ENCODE assay signal across 34 mouse cellular contexts in the genomic region with DNA sequence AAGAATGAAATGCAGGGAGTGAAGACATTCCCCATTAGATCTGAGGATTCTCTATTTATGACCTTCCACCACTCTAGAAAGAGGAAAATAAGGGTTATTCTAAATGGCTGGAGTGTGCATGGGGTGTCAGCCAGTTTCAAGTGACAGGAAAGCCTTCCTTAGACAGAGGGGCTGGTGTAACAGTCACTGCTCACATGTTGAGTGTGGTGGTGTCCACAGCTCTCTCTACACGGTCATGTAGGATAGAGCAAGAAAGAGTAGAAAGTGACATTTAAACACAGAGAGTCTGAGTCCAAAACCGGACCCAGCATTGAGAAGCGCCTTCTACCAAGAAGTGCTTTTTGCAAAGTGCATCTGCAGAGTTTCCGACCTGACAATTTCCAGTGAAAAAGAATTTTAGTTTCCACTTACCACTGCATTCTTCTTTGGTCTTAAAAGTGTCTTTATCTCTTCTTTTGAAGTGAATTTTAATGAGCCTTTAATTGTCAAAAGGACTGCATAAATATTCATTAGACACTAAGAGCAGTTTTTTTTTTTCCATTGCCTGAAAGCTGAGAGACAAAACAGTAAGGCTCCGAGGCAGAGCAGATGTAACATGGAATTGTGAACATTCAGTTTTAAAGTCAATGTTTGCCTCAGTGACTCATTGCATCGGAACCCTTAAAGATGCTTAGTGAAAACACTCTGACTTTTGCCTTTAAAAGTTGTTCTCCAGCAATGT.
DNase-seq lines count a peak whose midpoint lies in the region; ATAC-seq and TF ChIP-seq lines count a peak whose summit lies in the region.
"Had no signal": no experiment of that assay in that cellular context is flagged by ENCODE, and none has a peak within 500 bp of the region (broad histone marks: within the 10 kb centered on the region; RNA-seq: fewer than 3 reads in every experiment).

No protein-coding gene starts in this region.

- no peak overlapping the region for H3K9ac ChIP-seq in forebrain, embryonic 11.5 days (ENCODE audit: low read length)
- no peak overlapping the region for H3K9ac ChIP-seq in midbrain, postnatal 0 days (replicated peaks; ENCODE audit: low read length, poor library complexity, severe bottlenecking)
- no peak overlapping the region for H3K9ac ChIP-seq in midbrain, embryonic 13.5 days (replicated peaks)
- no peak overlapping the region for H3K9ac ChIP-seq in forebrain, embryonic 14.5 days (ENCODE audit: low read length)
- H3K9ac ChIP-seq in heart, adult 2 months (ENCODE audit: low read depth, low read length) = no peak overlapping the region
- H3K9ac ChIP-seq: embryonic facial prominence, embryonic 15.5 days; heart, embryonic 12.5 days; hindbrain, embryonic 14.5 days; kidney, embryonic 15.5 days; limb, embryonic 15.5 days; liver, embryonic 13.5 days; neural tube, embryonic 12.5 days had no signal

- TF ChIP-seq POLR2A in heart, adult 2 months (IDR thresholded peaks at IDR 0.05; ENCODE audit: insufficient read depth, low read depth, low read length) = no peak

- H3K27ac ChIP-seq in forebrain, embryonic 10.5 days = peak overlapping the region; percentile 44; the same call in 1 of the 2 replicates
- H3K27ac ChIP-seq in forebrain, embryonic 11.5 days (ENCODE audit: low read depth, low read length) = no peak overlapping the region
- 0 out of 2 replicates have a peak overlapping the region, but pooled peaks have one; percentile 47 for H3K27ac ChIP-seq in midbrain, postnatal 0 days (ENCODE audit: low read depth, low read length)
- no peak overlapping the region for H3K27ac ChIP-seq in midbrain, embryonic 13.5 days
- peak overlapping the region; percentile 21; the same call in 1 of the 2 replicates for H3K27ac ChIP-seq in forebrain, embryonic 14.5 days (ENCODE audit: low read depth, low read length)
- H3K27ac ChIP-seq in heart, adult 2 months = no peak overlapping the region
- H3K27ac ChIP-seq: embryonic facial prominence, embryonic 10.5 days; embryonic facial prominence, embryonic 15.5 days; hindbrain, embryonic 14.5 days; kidney, embryonic 15.5 days; limb, embryonic 10.5 days; limb, embryonic 15.5 days; liver, embryonic 13.5 days; neural tube, embryonic 12.5 days had no signal

- H3K36me3 ChIP-seq in forebrain, embryonic 10.5 days (replicated peaks) = no peaks in the 10 kb centered on the region
- H3K36me3 ChIP-seq in forebrain, embryonic 11.5 days (ENCODE audit: control insufficient read depth, insufficient read depth, low read length) = no peaks in the 10 kb centered on the region
- H3K36me3 ChIP-seq in midbrain, postnatal 0 days (ENCODE audit: insufficient read depth, low read length) = no peaks in the 10 kb centered on the region
- H3K36me3 ChIP-seq in midbrain, embryonic 13.5 days = no peaks in the 10 kb centered on the region
- no peaks in the 10 kb centered on the region for H3K36me3 ChIP-seq in forebrain, embryonic 14.5 days (ENCODE audit: control insufficient read depth, insufficient read depth, low read length)
- no peaks in the 10 kb centered on the region for H3K36me3 ChIP-seq in heart, adult 2 months (ENCODE audit: control insufficient read depth, insufficient read depth, low read length)
- H3K36me3 ChIP-seq: embryonic facial prominence, embryonic 10.5 days; embryonic facial prominence, embryonic 15.5 days; heart, embryonic 12.5 days; kidney, embryonic 15.5 days; limb, embryonic 10.5 days; limb, embryonic 15.5 days; liver, embryonic 13.5 days; neural tube, embryonic 12.5 days had no signal

- DNase-seq in forebrain, embryonic 10.5 days (ENCODE audit: extremely low spot score, low spot score) = no peak
- DNase-seq in forebrain, embryonic 11.5 days (ENCODE audit: low spot score) = no peak
- no peak for DNase-seq in midbrain, postnatal 0 days (ENCODE audit: low spot score)
- peak; percentile 71 for DNase-seq in forebrain, embryonic 14.5 days (ENCODE audit: low spot score)
- no peak for DNase-seq in heart, adult 18-20 months
- DNase-seq in left cerebral cortex, postnatal 10 days (ENCODE audit: extremely low spot score in 1 of 2, low spot score in 2 of 2) = no peak
- no peak for DNase-seq in heart, adult 2 months
- DNase-seq: adrenal gland, postnatal 25 days; cerebellum, adult 8-10 months; cerebellum, postnatal 25 days; gastrocnemius, postnatal 14 days; heart, postnatal 4 days; kidney, adult 18-20 months; kidney, postnatal 25 days; liver, embryonic 13.5 days; lung, adult 18-20 months; lung, postnatal 4 days; midbrain, embryonic 14.5 days; right cerebral cortex, postnatal 4 days; thymus, adult 2 months; thymus, postnatal 36 days had no signal

- no peaks in the 10 kb centered on the region for H3K9me3 ChIP-seq in forebrain, embryonic 10.5 days
- H3K9me3 ChIP-seq in forebrain, embryonic 11.5 days (ENCODE audit: control insufficient read depth, low read length) = no peaks in the 10 kb centered on the region
- H3K9me3 ChIP-seq in midbrain, postnatal 0 days (ENCODE audit: low read length) = no peaks in the 10 kb centered on the region
- no peaks in the 10 kb centered on the region for H3K9me3 ChIP-seq in midbrain, embryonic 13.5 days
- H3K9me3 ChIP-seq in forebrain, embryonic 14.5 days (replicated peaks; ENCODE audit: control insufficient read depth, low read length) = no peaks in the 10 kb centered on the region
- H3K9me3 ChIP-seq: embryonic facial prominence, embryonic 10.5 days; embryonic facial prominence, embryonic 15.5 days; heart, embryonic 12.5 days; kidney, embryonic 15.5 days; limb, embryonic 10.5 days; limb, embryonic 15.5 days; liver, embryonic 13.5 days; neural tube, embryonic 12.5 days had no signal

- 77% methylated on average over 6 of the region's 6 CpGs for whole genome bisulfite sequencing in forebrain, embryonic 10.5 days
- 42% methylated on average over 6 of the region's 6 CpGs for whole genome bisulfite sequencing in forebrain, embryonic 11.5 days
- WGBS in midbrain, postnatal 0 days = 42% methylated on average over 6 of the region's 6 CpGs
- 35% methylated on average over 6 of the region's 6 CpGs for WGBS in midbrain, embryonic 13.5 days
- WGBS in forebrain, embryonic 14.5 days = 20% methylated on average over 6 of the region's 6 CpGs
- WGBS in heart, adult 2 months = 80% methylated on average over 6 of the region's 6 CpGs

- H3K27me3 ChIP-seq in forebrain, embryonic 10.5 days (ENCODE audit: poor library complexity, severe bottlenecking) = no peaks in the 10 kb centered on the region
- H3K27me3 ChIP-seq in forebrain, embryonic 11.5 days (ENCODE audit: control insufficient read depth, insufficient read depth, low read length) = no peaks in the 10 kb centered on the region
- H3K27me3 ChIP-seq in midbrain, postnatal 0 days (ENCODE audit: insufficient read depth, low read length) = no peaks in the 10 kb centered on the region
- no peaks in the 10 kb centered on the region for H3K27me3 ChIP-seq in midbrain, embryonic 13.5 days
- H3K27me3 ChIP-seq in forebrain, embryonic 14.5 days (replicated peaks; ENCODE audit: control insufficient read depth, insufficient read depth, low read length) = no peaks in the 10 kb centered on the region
- no peaks in the 10 kb centered on the region for H3K27me3 ChIP-seq in heart, adult 2 months (ENCODE audit: control insufficient read depth, insufficient read depth, low read length)
- H3K27me3 ChIP-seq: embryonic facial prominence, embryonic 15.5 days; heart, embryonic 12.5 days; kidney, embryonic 15.5 days; limb, embryonic 15.5 days; liver, embryonic 13.5 days; megakaryocyte, embryonic 14.5 days; neural tube, embryonic 12.5 days had no signal

- peaks cover 20% of the 10 kb centered on the region for H3K4me1 ChIP-seq in forebrain, embryonic 10.5 days
- no peaks in the 10 kb centered on the region; the same call in 1 of the 2 replicates for H3K4me1 ChIP-seq in forebrain, embryonic 11.5 days (replicated peaks; ENCODE audit: control insufficient read depth, insufficient read depth, low read length)
- no peaks in the 10 kb centered on the region for H3K4me1 ChIP-seq in midbrain, postnatal 0 days (ENCODE audit: insufficient read depth, low read length)
- peaks cover 14% of the 10 kb centered on the region for H3K4me1 ChIP-seq in midbrain, embryonic 13.5 days (replicated peaks)
- H3K4me1 ChIP-seq in forebrain, embryonic 14.5 days (ENCODE audit: control insufficient read depth, insufficient read depth, low read length) = peaks cover 12% of the 10 kb centered on the region
- no peaks in the 10 kb centered on the region for H3K4me1 ChIP-seq in heart, adult 2 months (ENCODE audit: control insufficient read depth, insufficient read depth, low read length)
- H3K4me1 ChIP-seq: embryonic facial prominence, embryonic 10.5 days; embryonic facial prominence, embryonic 15.5 days; heart, embryonic 12.5 days; kidney, embryonic 15.5 days; limb, embryonic 10.5 days; limb, embryonic 15.5 days; liver, embryonic 13.5 days; megakaryocyte, embryonic 14.5 days had no signal

- intact Hi-C loops in left cerebral cortex, postnatal 10 days (cut with DNase I) = no loop called here
- intact Hi-C loops in heart, adult 2 months (cut with DNase I) = no loop called here

- H3K79me2 ChIP-seq in heart, adult 2 months (replicated peaks; ENCODE audit: control insufficient read depth, insufficient read depth, low read length) = no peaks in the 10 kb centered on the region

- no peak overlapping the region for H3K4me2 ChIP-seq in forebrain, embryonic 11.5 days (ENCODE audit: low read depth, low read length, severe bottlenecking)
- H3K4me2 ChIP-seq in midbrain, postnatal 0 days (ENCODE audit: low read depth, low read length, poor library complexity, severe bottlenecking) = no peak overlapping the region
- H3K4me2 ChIP-seq in midbrain, embryonic 13.5 days (replicated peaks) = no peak overlapping the region
- peak overlapping the region; percentile 18; the same call in 1 of the 2 replicates for H3K4me2 ChIP-seq in forebrain, embryonic 14.5 days (ENCODE audit: low read length)
- H3K4me2 ChIP-seq: embryonic facial prominence, embryonic 15.5 days; heart, embryonic 12.5 days; hindbrain, embryonic 14.5 days; kidney, embryonic 15.5 days; limb, embryonic 15.5 days; liver, embryonic 13.5 days; neural tube, embryonic 12.5 days had no signal

- no peak for ATAC-seq in forebrain, embryonic 11.5 days (replicated peaks; ENCODE audit: low FRiP score)
- no peak for ATAC-seq in midbrain, postnatal 0 days (ENCODE audit: low FRiP score)
- no peak for ATAC-seq in midbrain, embryonic 13.5 days
- ATAC-seq in forebrain, embryonic 14.5 days = peak; percentile 37; the same call in 1 of the 2 replicates
- ATAC-seq: inflammation-experienced regulatory T-cells, adult 6 months; lung, postnatal 0 days had no signal

- H3K4me3 ChIP-seq in forebrain, embryonic 10.5 days = no peak overlapping the region
- H3K4me3 ChIP-seq in forebrain, embryonic 11.5 days (ENCODE audit: low read depth, low read length) = no peak overlapping the region
- H3K4me3 ChIP-seq in midbrain, postnatal 0 days (ENCODE audit: low read depth, low read length) = no peak overlapping the region
- no peak overlapping the region for H3K4me3 ChIP-seq in midbrain, embryonic 13.5 days (replicated peaks)
- no peak overlapping the region for H3K4me3 ChIP-seq in forebrain, embryonic 14.5 days (ENCODE audit: low read depth, low read length)
- H3K4me3 ChIP-seq in heart, adult 2 months = no peak overlapping the region
- H3K4me3 ChIP-seq: embryonic facial prominence, embryonic 10.5 days; embryonic facial prominence, embryonic 15.5 days; heart, embryonic 12.5 days; kidney, embryonic 15.5 days; limb, embryonic 10.5 days; limb, embryonic 15.5 days; liver, embryonic 13.5 days; megakaryocyte, embryonic 14.5 days; myocyte; neural tube, embryonic 12.5 days had no signal

- no peak for TF ChIP-seq CTCF in midbrain, postnatal 0 days (IDR thresholded peaks at IDR 0.05)
- TF ChIP-seq CTCF in heart, adult 2 months (IDR thresholded peaks at IDR 0.05) = no peak

- no peak for TF ChIP-seq EP300 in heart, adult 2 months (IDR thresholded peaks at IDR 0.05; ENCODE audit: insufficient read depth, low read depth, low read length)

Comparison
In these comparisons a context has a peak if more than half of its experiments do, and no peak if none do; other contexts are left out.
1. H3K27ac ChIP-seq: peak in forebrain, embryonic 10.5 days (single experiment), midbrain, postnatal 0 days (single experiment) and forebrain, embryonic 14.5 days (single experiment); none in forebrain, embryonic 11.5 days (single experiment), midbrain, embryonic 13.5 days (single experiment) and heart, adult 2 months (single experiment).